Mouse (Mus musculus): ENCODE measurements around the gene Gm16434. TPM values are rescaled to one million over a fixed set of nuclear protein-coding genes. Genes with fewer than 3 reads are reported as not detected.
"Not testable (repeated sequence)": the region's sequence is repeated elsewhere in the genome, so short reads cannot be mapped to it uniquely, and the experiment has no call there.

The Gm16434 gene
- not detected in 2 replicates for polyA plus RNA-seq (2012; rRNA removed)

DNA sequence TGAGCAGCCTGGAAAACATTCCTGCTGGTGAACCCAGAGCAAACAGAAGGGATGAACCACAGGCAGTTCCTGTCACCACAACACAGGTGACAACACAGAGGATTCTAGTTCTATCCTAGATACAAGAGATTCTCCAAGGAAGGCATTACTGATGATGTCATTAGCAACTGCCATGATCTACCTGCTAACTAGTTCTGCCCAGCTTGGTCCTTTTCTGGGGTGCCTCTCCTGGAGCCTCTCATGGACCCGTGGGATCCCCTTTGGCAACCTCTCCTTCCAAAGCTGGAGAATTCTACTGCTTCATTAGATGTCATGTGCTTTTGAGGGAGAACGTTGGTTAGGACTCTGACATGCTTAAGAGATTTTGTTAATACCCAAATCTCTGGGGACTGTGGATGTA lies at the start of gene Gm16434:
Gm16434 (minus strand) TSS at position 101 of the 400 bp plus-strand sequence.
- DNase-seq (ENCODE audit: low spot score): not testable (repeated sequence)

DNA sequence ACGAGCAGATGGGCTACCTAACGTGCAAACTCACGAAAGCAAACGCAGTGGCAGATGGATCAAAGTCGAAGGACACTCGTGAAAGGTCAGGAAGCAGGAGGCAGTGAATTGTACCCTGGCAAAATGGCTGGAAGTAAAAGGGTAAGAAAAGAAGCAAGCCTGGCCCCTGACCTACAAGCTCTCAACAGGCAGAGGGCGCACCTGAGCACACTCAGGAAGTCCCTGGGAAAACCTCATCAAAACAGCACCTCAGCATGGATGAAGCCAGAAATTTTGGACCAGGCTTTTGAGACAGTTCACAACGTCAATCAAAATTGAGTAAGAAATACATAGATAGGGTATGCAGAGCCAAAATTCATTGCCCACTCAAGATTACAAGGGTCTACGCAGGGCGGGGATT lies 49.2 kb upstream of the Gm16434 start:
- not testable (repeated sequence) for DNase-seq (ENCODE audit: low spot score)

DNA sequence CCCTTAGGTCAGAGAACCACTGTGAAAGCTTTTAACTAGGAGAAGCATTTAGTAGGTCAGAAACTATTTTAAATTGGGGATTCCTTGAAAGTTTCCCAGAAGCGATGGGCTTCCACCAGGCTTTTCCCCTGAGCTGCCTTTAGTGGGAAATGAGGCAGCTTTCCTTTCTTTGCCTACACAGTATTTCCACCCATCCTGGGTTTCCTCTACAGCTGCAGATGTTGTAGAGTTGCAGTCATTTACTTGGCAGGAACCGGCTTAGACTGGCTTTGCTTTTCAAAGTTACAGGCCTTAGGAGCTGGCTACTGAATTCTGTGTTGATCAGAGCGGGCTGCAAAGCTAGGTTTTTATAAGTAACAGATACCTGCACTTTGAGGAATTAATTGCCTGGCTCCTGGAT lies 5.7 kb upstream of the Gm16434 start:
- peak; percentile 21 for DNase-seq (ENCODE audit: low spot score)

DNA sequence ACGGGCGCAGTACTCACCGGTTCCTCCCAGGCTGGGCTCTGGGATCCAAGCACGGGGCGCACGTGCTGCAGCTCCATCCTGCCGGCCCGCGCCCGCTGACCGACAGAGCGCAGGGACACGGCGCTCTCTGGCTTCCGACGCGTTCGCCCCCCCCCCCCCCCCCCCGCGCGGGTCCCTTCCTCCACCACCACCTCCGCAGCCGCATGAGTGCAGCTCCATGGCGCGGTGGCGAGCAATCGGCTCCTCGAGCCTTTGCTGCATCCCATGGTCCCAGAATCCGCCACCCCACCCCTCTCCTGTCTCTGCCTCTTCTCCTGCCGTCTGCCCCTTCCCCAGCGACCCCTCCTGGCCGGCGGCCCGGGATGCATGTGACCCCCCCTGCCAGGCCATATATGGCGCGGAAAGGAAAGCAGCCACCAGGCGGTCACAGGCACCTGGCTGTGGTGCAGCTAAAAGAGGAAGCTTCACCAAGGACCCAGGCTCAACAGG lies 19.8 kb downstream of the Gm16434 start, which contains the start of gene Gm3512:
Gm3512 (minus strand) TSS at position 51 of the 489 bp plus-strand sequence.
- peak; percentile 21 for DNase-seq (ENCODE audit: low spot score)

Other genes starting within 250 kb of the Gm16434 start
- not detected in 2 replicates for gene Gm6356, start 220.7 kb downstream of the Gm16434 start, polyA plus RNA-seq (2012; rRNA removed)
- 0.52 and 0.73 TPM in 2 replicates for gene Gm10406, start 167.1 kb downstream of the Gm16434 start, polyA plus RNA-seq (2012; rRNA removed)
- gene Gm3685, start 149.6 kb downstream of the Gm16434 start, polyA plus RNA-seq (2012; rRNA removed): not detected in 2 replicates
- 4.1 and 5.7 TPM in 2 replicates for gene Gm3696, start 93.9 kb downstream of the Gm16434 start, polyA plus RNA-seq (2012; rRNA removed)
- not detected in 2 replicates for gene Gm6676, start 69.1 kb downstream of the Gm16434 start, polyA plus RNA-seq (2012; rRNA removed)
- gene Gm3512, start 20.0 kb downstream of the Gm16434 start, polyA plus RNA-seq (2012; rRNA removed): 16.7 and 21.8 TPM in 2 replicates
- not detected in 2 replicates for gene Gm3727, start 70.2 kb upstream of the Gm16434 start, polyA plus RNA-seq (2012; rRNA removed)
- 3.2 and 4.9 TPM in 2 replicates for gene Gm3739, start 120.5 kb upstream of the Gm16434 start, polyA plus RNA-seq (2012; rRNA removed)
- not detected in 2 replicates for gene Gm5797, start 137.9 kb upstream of the Gm16434 start, polyA plus RNA-seq (2012; rRNA removed)
- gene Gm8374, start 170.6 kb upstream of the Gm16434 start, polyA plus RNA-seq (2012; rRNA removed): not detected in 2 replicates